Mouse (Mus musculus) ES-E14 (cell line): Measurements from ENCODE around the gene Gm8206. TPM values are rescaled to one million over a fixed set of nuclear protein-coding genes. Genes with fewer than 3 reads are reported as not detected.
"Not testable (repeated sequence)": the region's sequence is repeated elsewhere in the genome, so short reads cannot be mapped to it uniquely, and the experiment has no call there.

Source experiments
- DNase-seq: peaks from one replicate; pipeline ENCODE4 v3.0.0-alpha.2; 2013; ENCODE audit warnings: low read depth, low spot score
- H3K27ac ChIP-seq: 2 replicates; pipeline ENCODE4 v1.5.1; 2012; ENCODE audit warnings: low read depth, mild to moderate bottlenecking, low read length, moderate library complexity, mixed read lengths; ENCODE audit not compliant: poor library complexity, insufficient read depth, severe bottlenecking
- H3K36me3 ChIP-seq: 2 replicates; pipeline ENCODE4 v1.6.1; 2012; ENCODE audit warnings: mild to moderate bottlenecking, low read length, moderate library complexity, mixed read lengths; ENCODE audit not compliant: control insufficient read depth, poor library complexity, insufficient read depth, severe bottlenecking
- H3K4me1 ChIP-seq, 2 experiments: fragments of 150-350 bp in 1 of 2; sonication (generic) in 1 of 2; 2 replicates each; pipeline ENCODE4 v1.6.1; 2012; ENCODE audit warnings: low read length in 2 of 2, mild to moderate bottlenecking in 1 of 2, mixed read lengths in 1 of 2; ENCODE audit not compliant: control insufficient read depth in 2 of 2, insufficient read depth in 2 of 2, poor library complexity in 1 of 2
- H3K4me3 ChIP-seq, 2 experiments: fragments of 150-350 bp in 1 of 2; sonication (generic) in 1 of 2; 2 replicates each; pipeline ENCODE4 v1.5.1; 2012; ENCODE audit warnings: low read length in 2 of 2, low read depth in 1 of 2, mild to moderate bottlenecking in 1 of 2, mixed read lengths in 1 of 2; ENCODE audit not compliant: insufficient read depth in 1 of 2, poor library complexity in 1 of 2, severe bottlenecking in 1 of 2
- H3K9ac ChIP-seq: 2 replicates; pipeline ENCODE4 v1.6.1; 2012; ENCODE audit warnings: low read depth, mild to moderate bottlenecking, low read length, mixed read lengths; ENCODE audit not compliant: poor library complexity, insufficient read depth, severe bottlenecking
- H3K9me3 ChIP-seq: fragments of 150-350 bp; sonication (generic); 2 replicates; pipeline ENCODE4 v1.6.1; 2012; ENCODE audit warnings: low read depth, mild to moderate bottlenecking, low read length; ENCODE audit not compliant: control insufficient read depth, insufficient read depth
- in situ Hi-C, 2 experiments: fragments of 600-800 bp; cut with MboI; formaldehyde crosslinking; loops; one replicate each; pipeline ENCODE4 v1.15.1; 2025; ENCODE audit warnings: low sequenced_read_pairs in 2 of 2, inconsistent platforms in 1 of 2; ENCODE audit not compliant: unreplicated experiment in 2 of 2
- total RNA-seq: library from RNA; depleted of rRNA; stranded (reverse); fragments of 300-350 nt; gene quantifications from 2 replicates; pipeline ENCODE4 v1.2.3, GENCODE M21; 2012; rRNA removed

Gm8206 gene
- total RNA-seq = 1.3 and 1.7 TPM in 2 replicates

- H3K36me3 ChIP-seq, DNase-seq, H3K9ac ChIP-seq, H3K27ac ChIP-seq, H3K9me3 ChIP-seq, H3K4me1 ChIP-seq, in situ Hi-C loops, H3K4me3 ChIP-seq: not testable (repeated sequence)
These were observed at the start of gene Gm8206 for GRCm38 (mm10) chr14:6093842-6094241. TSS of gene Gm8206 (minus strand) at chr14:6093942.

- H3K4me3 ChIP-seq, H3K9me3 ChIP-seq, DNase-seq, H3K9ac ChIP-seq, H3K4me1 ChIP-seq, H3K27ac ChIP-seq, in situ Hi-C loops, H3K36me3 ChIP-seq: not testable (repeated sequence)
These were observed 32.0 kb upstream of the Gm8206 start, which contains the start of gene Gm3476 for GRCm38 (mm10) chr14:6125707-6126106. TSS of gene Gm3476 (minus strand) at chr14:6125807.

- H3K27ac ChIP-seq, in situ Hi-C loops: not testable (repeated sequence)
These were observed 14.7 kb upstream of the Gm8206 start, which contains the start of gene Gm3468 for GRCm38 (mm10) chr14:6108272-6108925. TSS of gene Gm3468 (minus strand) at chr14:6108665.

GRCm38 (mm10) chr14:6107500-6107899, 13.8 kb upstream of the Gm8206 start:
- H3K36me3 ChIP-seq, DNase-seq, H3K4me1 ChIP-seq, H3K9ac ChIP-seq, H3K9me3 ChIP-seq, H3K27ac ChIP-seq, in situ Hi-C loops: not testable (repeated sequence)
- 0 out of 4 replicates have a peak overlapping the region, but pooled peaks of 1 of the 2 experiments have one; percentile 46 for H3K4me3 ChIP-seq

More at GRCm38 (mm10) chr14:6108272-6108925, 14.7 kb upstream of the Gm8206 start, which contains the start of gene Gm3468:
- DNase-seq, H3K4me1 ChIP-seq, H3K9me3 ChIP-seq, H3K36me3 ChIP-seq, H3K9ac ChIP-seq: not testable (repeated sequence)
- 0 out of 4 replicates have a peak within 1 kb of the TSS, but pooled peaks of 1 of the 2 experiments have one; percentile 46 for H3K4me3 ChIP-seq

- in situ Hi-C loops, H3K4me1 ChIP-seq, H3K4me3 ChIP-seq, H3K27ac ChIP-seq, H3K9ac ChIP-seq, DNase-seq, H3K9me3 ChIP-seq, H3K36me3 ChIP-seq: not testable (repeated sequence)
These were observed 35.6 kb downstream of the Gm8206 start, which contains the start of gene Gm6337 for GRCm38 (mm10) chr14:6058167-6058566. TSS of gene Gm6337 (minus strand) at chr14:6058267.

GRCm38 (mm10) chr14:5987136-5987535, 106.6 kb downstream of the Gm8206 start:
- H3K27ac ChIP-seq, H3K4me1 ChIP-seq, H3K4me3 ChIP-seq, DNase-seq, in situ Hi-C loops, H3K9ac ChIP-seq, H3K9me3 ChIP-seq, H3K36me3 ChIP-seq: not testable (repeated sequence)

- in situ Hi-C loops = not testable (repeated sequence)
These were observed 114.7 kb downstream of the Gm8206 start, which contains the start of gene Gm3453 for GRCm38 (mm10) chr14:5979037-5979436. TSS of gene Gm3453 (minus strand) at chr14:5979137.

More at GRCm38 (mm10) chr14:5979037-5979436, 114.7 kb downstream of the Gm8206 start, which contains the start of gene Gm3453:
- DNase-seq, H3K9ac ChIP-seq, H3K4me1 ChIP-seq, H3K4me3 ChIP-seq, H3K9me3 ChIP-seq, H3K36me3 ChIP-seq, H3K27ac ChIP-seq: not testable (repeated sequence)
